8 mouse cellular contexts compared by ENCODE assay signal in genomic region chr11:79870189-79870588, GRCm38 (mm10).
DNase-seq lines count a peak whose midpoint lies in the region; ATAC-seq and TF ChIP-seq lines count a peak whose summit lies in the region.

No protein-coding gene starts in this region.

- TF ChIP-seq POLR2A in lung, adult 2 months (IDR thresholded peaks at IDR 0.05; ENCODE audit: borderline replicate concordance, extremely low read depth, low read depth, low read length), result no peak
- no peak for TF ChIP-seq POLR2A in brain, embryonic 14.5 days (IDR thresholded peaks at IDR 0.05; ENCODE audit: borderline replicate concordance, extremely low read depth, insufficient read depth, insufficient read length, poor library complexity, severe bottlenecking)

- no peak overlapping the region for H3K4me3 ChIP-seq in lung, adult 2 months (replicated peaks; ENCODE audit: extremely low read depth, low read depth, low read length)
- H3K4me3 ChIP-seq in forebrain, embryonic 14.5 days (ENCODE audit: low read depth, low read length), result no peak overlapping the region

- H3K27me3 ChIP-seq in forebrain, embryonic 14.5 days (replicated peaks; ENCODE audit: control insufficient read depth, insufficient read depth, low read length), result no peaks in the 10 kb centered on the region

- no peaks in the 10 kb centered on the region for H3K9me3 ChIP-seq in forebrain, embryonic 14.5 days (replicated peaks; ENCODE audit: control insufficient read depth, low read length)

- 29% methylated on average over 5 of the region's 5 CpGs for WGBS in lung, adult 2 months
- WGBS in forebrain, embryonic 14.5 days, result 72% methylated on average over 5 of the region's 5 CpGs

- TF ChIP-seq CTCF in lung, adult 2 months (IDR thresholded peaks at IDR 0.05; ENCODE audit: insufficient read depth, low read length), result no peak
- no peak for TF ChIP-seq CTCF in brain, embryonic 14.5 days (IDR thresholded peaks at IDR 0.05; ENCODE audit: borderline replicate concordance, extremely low read depth, insufficient read depth, insufficient read length)

- no peak overlapping the region for H3K27ac ChIP-seq in forebrain, embryonic 14.5 days (ENCODE audit: low read depth, low read length)

- intact Hi-C loops in heart, postnatal 36 days (cut with DNase I), result no loop called here

- no peak overlapping the region for H3K4me2 ChIP-seq in forebrain, embryonic 14.5 days (ENCODE audit: low read length)

- no peak for ATAC-seq in forebrain, embryonic 14.5 days

- no peak overlapping the region for H3K9ac ChIP-seq in forebrain, embryonic 14.5 days (ENCODE audit: low read length)

- no peaks in the 10 kb centered on the region for H3K36me3 ChIP-seq in forebrain, embryonic 14.5 days (ENCODE audit: control insufficient read depth, insufficient read depth, low read length)

- H3K4me1 ChIP-seq in lung, adult 2 months (ENCODE audit: control insufficient read depth, insufficient read depth, low read length), result peaks cover 10% of the 10 kb centered on the region
- no peaks in the 10 kb centered on the region for H3K4me1 ChIP-seq in forebrain, embryonic 14.5 days (ENCODE audit: control insufficient read depth, insufficient read depth, low read length)

- DNase-seq in lung, adult 18-20 months, result peak; percentile 58 to 72
- no peak for DNase-seq in lung, adult 2 months
- peak; percentile 47 for DNase-seq in brain, embryonic 14.5 days (ENCODE audit: low read depth)
- DNase-seq in heart, postnatal 36 days, result peak; percentile 34 to 36
- DNase-seq in lung, postnatal 10 days, result peak; percentile 77
- DNase-seq in urinary bladder, adult 18-20 months (ENCODE audit: low spot score in 2 of 2), result no peak
- DNase-seq in cerebellum, postnatal 4 days (ENCODE audit: low spot score in 2 of 2), result no peak
- no peak for DNase-seq in forebrain, embryonic 14.5 days (ENCODE audit: low spot score)

Comparison
In these comparisons a context has a peak if more than half of its experiments do, and no peak if none do; other contexts are left out.
1. DNase-seq: peak in lung, adult 18-20 months (2 of 2), brain, embryonic 14.5 days (single experiment), heart, postnatal 36 days (2 of 2) and lung, postnatal 10 days (single experiment); none in lung, adult 2 months (single experiment), urinary bladder, adult 18-20 months (0 of 2), cerebellum, postnatal 4 days (0 of 2) and forebrain, embryonic 14.5 days (single experiment).